Mouse (Mus musculus): ENCODE data around the gene Cpb2. TPM values are rescaled to one million over a fixed set of nuclear protein-coding genes. Genes with fewer than 3 reads are reported as not detected.

Cpb2 gene
- polyA plus RNA-seq, 1 experiment from 2014 or later = 0.25 TPM

- Histone ChIP-seq H3K27ac (ENCODE audit: low read depth, low read length) (0 out of 2 replicates have a peak overlapping the region, but pooled peaks have one; percentile 8), H3K36me3 (ENCODE audit: control insufficient read depth, insufficient read depth, low read length) (no peaks in the 10 kb centered on the region), H3K9me3 (ENCODE audit: control insufficient read depth, low read length) (no peaks in the 10 kb centered on the region), H3K9ac (replicated peaks; ENCODE audit: low read depth, low read length) (no peak overlapping the region), H3K4me2 (ENCODE audit: low read depth, low read length) (no peak overlapping the region), H3K4me3 (ENCODE audit: low read depth, low read length) (no peak overlapping the region), H3K4me1 (ENCODE audit: control insufficient read depth, insufficient read depth, low read length) (peaks cover 5% of the 10 kb centered on the region; the same call in 1 of the 2 replicates), H3K27me3 (ENCODE audit: control insufficient read depth, insufficient read depth, low read length) (no peaks in the 10 kb centered on the region)
- ATAC-seq (ENCODE audit: low read depth) = no peak
- WGBS = 60% methylated on average over 4 of the region's 4 CpGs
Measured at GRCm38 (mm10) chr14:75236636-75237003, 5.5 kb upstream of the Cpb2 start.

GRCm38 (mm10) chr14:75237096-75237495 lies 5.0 kb upstream of the Cpb2 start:
- Histone ChIP-seq H3K27ac (ENCODE audit: low read depth, low read length) (no peak overlapping the region), H3K27me3 (ENCODE audit: control insufficient read depth, insufficient read depth, low read length) (no peaks in the 10 kb centered on the region), H3K9ac (replicated peaks; ENCODE audit: low read depth, low read length) (no peak overlapping the region), H3K4me3 (ENCODE audit: low read depth, low read length) (no peak overlapping the region), H3K4me1 (ENCODE audit: control insufficient read depth, insufficient read depth, low read length) (peaks cover 5% of the 10 kb centered on the region; the same call in 1 of the 2 replicates), H3K36me3 (ENCODE audit: control insufficient read depth, insufficient read depth, low read length) (no peaks in the 10 kb centered on the region), H3K9me3 (ENCODE audit: control insufficient read depth, low read length) (no peaks in the 10 kb centered on the region), H3K4me2 (ENCODE audit: low read depth, low read length) (no peak overlapping the region)
- ATAC-seq (ENCODE audit: low read depth) = no peak
- WGBS = 67% methylated on average over 8 of the region's 8 CpGs

- Histone ChIP-seq H3K4me2 (ENCODE audit: low read depth, low read length) (no peak overlapping the region), H3K27me3 (ENCODE audit: control insufficient read depth, insufficient read depth, low read length) (no peaks in the 10 kb centered on the region), H3K36me3 (ENCODE audit: control insufficient read depth, insufficient read depth, low read length) (no peaks in the 10 kb centered on the region), H3K9me3 (ENCODE audit: control insufficient read depth, low read length) (no peaks in the 10 kb centered on the region), H3K4me1 (ENCODE audit: control insufficient read depth, insufficient read depth, low read length) (peaks cover 5% of the 10 kb centered on the region; the same call in 1 of the 2 replicates), H3K27ac (ENCODE audit: low read depth, low read length) (no peak overlapping the region), H3K9ac (replicated peaks; ENCODE audit: low read depth, low read length) (no peak overlapping the region), H3K4me3 (ENCODE audit: low read depth, low read length) (no peak overlapping the region)
- no peak for ATAC-seq (ENCODE audit: low read depth)
- 95% methylated on average over 6 of the region's 6 CpGs for WGBS
Measured at GRCm38 (mm10) chr14:75238054-75238692, 3.9 kb upstream of the Cpb2 start.

GRCm38 (mm10) chr14:75246024-75247000 lies 4.2 kb downstream of the Cpb2 start:
- Histone ChIP-seq H3K9ac (replicated peaks; ENCODE audit: low read depth, low read length) (no peak overlapping the region), H3K9me3 (ENCODE audit: control insufficient read depth, low read length) (no peaks in the 10 kb centered on the region), H3K27ac (ENCODE audit: low read depth, low read length) (no peak overlapping the region), H3K36me3 (ENCODE audit: control insufficient read depth, insufficient read depth, low read length) (no peaks in the 10 kb centered on the region), H3K27me3 (ENCODE audit: control insufficient read depth, insufficient read depth, low read length) (no peaks in the 10 kb centered on the region), H3K4me2 (ENCODE audit: low read depth, low read length) (no peak overlapping the region), H3K4me1 (ENCODE audit: control insufficient read depth, insufficient read depth, low read length) (no peaks in the 10 kb centered on the region), H3K4me3 (ENCODE audit: low read depth, low read length) (no peak overlapping the region)
- no peak for ATAC-seq (ENCODE audit: low read depth)
- 86% methylated on average over 11 of the region's 11 CpGs for WGBS

GRCm38 (mm10) chr14:75250432-75250831 lies 8.3 kb downstream of the Cpb2 start:
- Histone ChIP-seq H3K4me2 (ENCODE audit: low read depth, low read length) (no peak overlapping the region), H3K4me1 (ENCODE audit: control insufficient read depth, insufficient read depth, low read length) (no peaks in the 10 kb centered on the region), H3K4me3 (ENCODE audit: low read depth, low read length) (no peak overlapping the region), H3K27me3 (ENCODE audit: control insufficient read depth, insufficient read depth, low read length) (no peaks in the 10 kb centered on the region), H3K36me3 (ENCODE audit: control insufficient read depth, insufficient read depth, low read length) (no peaks in the 10 kb centered on the region), H3K9me3 (ENCODE audit: control insufficient read depth, low read length) (no peaks in the 10 kb centered on the region), H3K27ac (ENCODE audit: low read depth, low read length) (no peak overlapping the region), H3K9ac (replicated peaks; ENCODE audit: low read depth, low read length) (no peak overlapping the region)
- WGBS = 87% methylated on average over 3 of the region's 3 CpGs
- no peak for ATAC-seq (ENCODE audit: low read depth)

- H3K4me1 ChIP-seq (ENCODE audit: control insufficient read depth, insufficient read depth, low read length) = no peaks in the 10 kb centered on the region
- H3K27ac ChIP-seq (ENCODE audit: low read depth, low read length) = no peak overlapping the region
- no peaks in the 10 kb centered on the region for H3K9me3 ChIP-seq (ENCODE audit: control insufficient read depth, low read length)
- H3K36me3 ChIP-seq (ENCODE audit: control insufficient read depth, insufficient read depth, low read length) = no peaks in the 10 kb centered on the region
- 55% methylated on average over 5 of the region's 5 CpGs for WGBS
- H3K4me3 ChIP-seq (ENCODE audit: low read depth, low read length) = no peak overlapping the region
- H3K27me3 ChIP-seq (ENCODE audit: control insufficient read depth, insufficient read depth, low read length) = no peaks in the 10 kb centered on the region
- ATAC-seq (ENCODE audit: low read depth) = no peak
- H3K9ac ChIP-seq (replicated peaks; ENCODE audit: low read depth, low read length) = no peak overlapping the region
- H3K4me2 ChIP-seq (ENCODE audit: low read depth, low read length) = no peak overlapping the region
Measured at GRCm38 (mm10) chr14:75256521-75256920, 14.4 kb downstream of the Cpb2 start.

- H3K4me1 ChIP-seq (ENCODE audit: control insufficient read depth, insufficient read depth, low read length) = no peaks in the 10 kb centered on the region
- no peak overlapping the region for H3K4me2 ChIP-seq (ENCODE audit: low read depth, low read length)
- no peak overlapping the region for H3K27ac ChIP-seq (ENCODE audit: low read depth, low read length)
- no peaks in the 10 kb centered on the region for H3K27me3 ChIP-seq (ENCODE audit: control insufficient read depth, insufficient read depth, low read length)
- WGBS = 93% methylated on average over 5 of the region's 5 CpGs
- H3K4me3 ChIP-seq (ENCODE audit: low read depth, low read length) = no peak overlapping the region
- no peak for ATAC-seq (ENCODE audit: low read depth)
- H3K36me3 ChIP-seq (ENCODE audit: control insufficient read depth, insufficient read depth, low read length) = no peaks in the 10 kb centered on the region
- H3K9ac ChIP-seq (replicated peaks; ENCODE audit: low read depth, low read length) = no peak overlapping the region
- no peaks in the 10 kb centered on the region for H3K9me3 ChIP-seq (ENCODE audit: control insufficient read depth, low read length)
Measured at GRCm38 (mm10) chr14:75269531-75269930, 27.4 kb downstream of the Cpb2 start.

- Histone ChIP-seq H3K36me3 (ENCODE audit: control insufficient read depth, insufficient read depth, low read length) (no peaks in the 10 kb centered on the region), H3K27ac (ENCODE audit: low read depth, low read length) (no peak overlapping the region), H3K27me3 (ENCODE audit: control insufficient read depth, insufficient read depth, low read length) (no peaks in the 10 kb centered on the region), H3K4me3 (ENCODE audit: low read depth, low read length) (no peak overlapping the region), H3K4me1 (ENCODE audit: control insufficient read depth, insufficient read depth, low read length) (no peaks in the 10 kb centered on the region), H3K9me3 (ENCODE audit: control insufficient read depth, low read length) (no peaks in the 10 kb centered on the region), H3K4me2 (ENCODE audit: low read depth, low read length) (no peak overlapping the region), H3K9ac (replicated peaks; ENCODE audit: low read depth, low read length) (no peak overlapping the region)
- no peak for ATAC-seq (ENCODE audit: low read depth)
- WGBS = 84% methylated on average over 6 of the region's 6 CpGs
Measured at GRCm38 (mm10) chr14:75279716-75280115, 37.6 kb downstream of the Cpb2 start.

GRCm38 (mm10) chr14:75280406-75280805 lies 38.3 kb downstream of the Cpb2 start:
- Histone ChIP-seq H3K4me3 (ENCODE audit: low read depth, low read length) (no peak overlapping the region), H3K9ac (replicated peaks; ENCODE audit: low read depth, low read length) (no peak overlapping the region), H3K36me3 (ENCODE audit: control insufficient read depth, insufficient read depth, low read length) (no peaks in the 10 kb centered on the region), H3K4me1 (ENCODE audit: control insufficient read depth, insufficient read depth, low read length) (peaks cover 6% of the 10 kb centered on the region), H3K27ac (ENCODE audit: low read depth, low read length) (no peak overlapping the region), H3K4me2 (ENCODE audit: low read depth, low read length) (no peak overlapping the region), H3K27me3 (ENCODE audit: control insufficient read depth, insufficient read depth, low read length) (no peaks in the 10 kb centered on the region), H3K9me3 (ENCODE audit: control insufficient read depth, low read length) (no peaks in the 10 kb centered on the region)
- WGBS = 57% methylated on average over 5 of the region's 5 CpGs
- ATAC-seq (ENCODE audit: low read depth) = no peak
